Mouse (Mus musculus) kidney, adult 2 months (tissue): ENCODE data around the gene Igfbpl1. TPM values are rescaled to one million over a fixed set of nuclear protein-coding genes. Genes with fewer than 3 reads are reported as not detected.

ENCODE experiments used
- DNase-seq: peaks from one replicate; pipeline ENCODE4 v3.0.0; 2021
- H3K27ac ChIP-seq: fragments of 200-500 bp; 2 replicates; pipeline ENCODE4 v1.5.1; 2012; ENCODE audit warnings: low read depth, low read length, control low read depth, inconsistent platforms; ENCODE audit not compliant: insufficient read depth
- H3K27me3 ChIP-seq: fragments of 200-500 bp; replicated peaks from 2 replicates; pipeline ENCODE4 v1.6.1; 2012; ENCODE audit warnings: mild to moderate bottlenecking, moderate library complexity, low read length, inconsistent platforms; ENCODE audit not compliant: control insufficient read depth, insufficient read depth
- H3K36me3 ChIP-seq: fragments of 200-500 bp; 2 replicates; pipeline ENCODE4 v1.6.1; 2012; ENCODE audit warnings: mild to moderate bottlenecking, moderate library complexity, low read length, inconsistent platforms; ENCODE audit not compliant: control insufficient read depth, insufficient read depth
- H3K4me1 ChIP-seq: fragments of 200-500 bp; 2 replicates; pipeline ENCODE4 v1.6.1; 2011; ENCODE audit warnings: low read length; ENCODE audit not compliant: control insufficient read depth, insufficient read depth
- H3K4me3 ChIP-seq: fragments of 200-500 bp; 2 replicates; pipeline ENCODE4 v1.5.1; 2011; ENCODE audit warnings: mild to moderate bottlenecking, low read depth, low read length, control low read depth; ENCODE audit not compliant: insufficient read depth
- CTCF ChIP-seq: fragments of 200-500 bp; conservative IDR thresholded peaks from 2 replicates; pipeline ENCODE4 v1.5.1; 2011; ENCODE audit warnings: low read depth, mild to moderate bottlenecking, control low read depth, low read length, moderate library complexity, mixed read lengths; ENCODE audit not compliant: insufficient read depth, insufficient read length
- POLR2A ChIP-seq: fragments of 200-500 bp; IDR thresholded peaks from one replicate; pipeline ENCODE4 v1.6.1; 2011; ENCODE audit warnings: low read depth, low read length, control low read depth
- WGBS: fragments of 180-500 bp; shearing (Covaris S2); methylation state at CpG from one replicate; pipeline ENCODE4 v1.1.7; 2018; 5-methylcytosine and 5-hydroxymethylcytosine counted together
- polyA plus RNA-seq: library from polyadenylated mRNA; depleted of rRNA; stranded (reverse); fragments of >200 nt; gene quantifications from 2 replicates; pipeline ENCODE4 v1.2.3, GENCODE M21; 2012

The Igfbpl1 gene
- polyA plus RNA-seq, 1 experiment: not detected

- H3K4me1 ChIP-seq: no peaks in the 10 kb centered on the region
- no peak overlapping the region for H3K4me3 ChIP-seq
- 83% methylated on average over 7 of the region's 7 CpGs for WGBS
- H3K27ac ChIP-seq: no peak overlapping the region
- no peaks in the 10 kb centered on the region for H3K36me3 ChIP-seq
- H3K27me3 ChIP-seq: no peaks in the 10 kb centered on the region
- no peak for DNase-seq
- TF ChIP-seq POLR2A (no peak), CTCF (no peak)
Measured at GRCm38 (mm10) chr4:45831996-45832395, 5.3 kb upstream of the Igfbpl1 start.

- Histone ChIP-seq H3K27ac (no peak overlapping the region), H3K27me3 (no peaks in the 10 kb centered on the region), H3K36me3 (no peaks in the 10 kb centered on the region), H3K4me1 (no peaks in the 10 kb centered on the region), H3K4me3 (no peak overlapping the region)
- no peak for DNase-seq
- no peak for TF ChIP-seq CTCF
- TF ChIP-seq POLR2A: no peak
- WGBS: 62% methylated on average over 13 of the region's 13 CpGs
Measured at GRCm38 (mm10) chr4:45829907-45830759, 3.4 kb upstream of the Igfbpl1 start.

GRCm38 (mm10) chr4:45824761-45825556, 1.8 kb downstream of the Igfbpl1 start:
- no peak for DNase-seq

GRCm38 (mm10) chr4:45824049-45824760, 2.5 kb downstream of the Igfbpl1 start:
- H3K27me3 ChIP-seq: no peaks in the 10 kb centered on the region
- H3K27ac ChIP-seq: no peak overlapping the region
- H3K4me1 ChIP-seq: no peaks in the 10 kb centered on the region
- no peak for TF ChIP-seq POLR2A
- no peak overlapping the region for H3K4me3 ChIP-seq
- DNase-seq: no peak
- H3K36me3 ChIP-seq: no peaks in the 10 kb centered on the region
- WGBS: 20% methylated on average over 10 of the region's 10 CpGs

More at GRCm38 (mm10) chr4:45824761-45825556, 1.8 kb downstream of the Igfbpl1 start:
- Histone ChIP-seq H3K27me3 (no peaks in the 10 kb centered on the region), H3K4me1 (no peaks in the 10 kb centered on the region), H3K4me3 (no peak overlapping the region), H3K27ac (no peak overlapping the region), H3K36me3 (no peaks in the 10 kb centered on the region)
- 31% methylated on average over 14 of the region's 14 CpGs for WGBS
- no peak for TF ChIP-seq POLR2A
- no peak for TF ChIP-seq CTCF

GRCm38 (mm10) chr4:45822781-45823575, 3.7 kb downstream of the Igfbpl1 start:
- DNase-seq: no peak
- 49% methylated on average over 11 of the region's 11 CpGs for WGBS
- H3K27me3 ChIP-seq: no peaks in the 10 kb centered on the region
- TF ChIP-seq POLR2A (no peak), CTCF (no peak)
- H3K36me3 ChIP-seq: no peaks in the 10 kb centered on the region
- no peak overlapping the region for H3K27ac ChIP-seq
- H3K4me1 ChIP-seq: no peaks in the 10 kb centered on the region
- H3K4me3 ChIP-seq: no peak overlapping the region

GRCm38 (mm10) chr4:45821995-45822394, 4.7 kb downstream of the Igfbpl1 start:
- Histone ChIP-seq H3K27me3 (no peaks in the 10 kb centered on the region), H3K4me3 (no peak overlapping the region), H3K36me3 (no peaks in the 10 kb centered on the region), H3K27ac (no peak overlapping the region), H3K4me1 (no peaks in the 10 kb centered on the region)
- WGBS: 74% methylated on average over 3 of the region's 3 CpGs
- no peak for TF ChIP-seq CTCF
- no peak for TF ChIP-seq POLR2A
- no peak for DNase-seq
